Mouse (Mus musculus) brain, embryonic 14.5 days (tissue): ENCODE measurements around the gene Ccdc159.

Source experiments
- CTCF ChIP-seq: fragments of 200-500 bp; IDR thresholded peaks from 2 replicates; pipeline ENCODE4 v1.5.1; 2012; ENCODE audit warnings: inconsistent platforms, mild to moderate bottlenecking, moderate library complexity, borderline replicate concordance; ENCODE audit not compliant: insufficient read depth, insufficient read length; ENCODE audit errors: extremely low read depth
- POLR2A ChIP-seq: fragments of 200-500 bp; IDR thresholded peaks from 2 replicates; pipeline ENCODE4 v1.6.1; 2012; ENCODE audit warnings: mild to moderate bottlenecking, inconsistent platforms, borderline replicate concordance; ENCODE audit not compliant: poor library complexity, insufficient read depth, insufficient read length, severe bottlenecking; ENCODE audit errors: extremely low read depth

GRCm38 (mm10) chr9:21962416-21963059 is 35.3 kb downstream of the Ccdc159 start:
- TF ChIP-seq CTCF (no peak; the same call in 1 of the 2 replicates), POLR2A (no peak)
